Mouse (Mus musculus): ENCODE measurements around the gene Cd180. TPM values are rescaled to one million over a fixed set of nuclear protein-coding genes. Genes with fewer than 3 reads are reported as not detected.

The Cd180 gene
- 39.2 TPM for total RNA-seq (2023)

DNA sequence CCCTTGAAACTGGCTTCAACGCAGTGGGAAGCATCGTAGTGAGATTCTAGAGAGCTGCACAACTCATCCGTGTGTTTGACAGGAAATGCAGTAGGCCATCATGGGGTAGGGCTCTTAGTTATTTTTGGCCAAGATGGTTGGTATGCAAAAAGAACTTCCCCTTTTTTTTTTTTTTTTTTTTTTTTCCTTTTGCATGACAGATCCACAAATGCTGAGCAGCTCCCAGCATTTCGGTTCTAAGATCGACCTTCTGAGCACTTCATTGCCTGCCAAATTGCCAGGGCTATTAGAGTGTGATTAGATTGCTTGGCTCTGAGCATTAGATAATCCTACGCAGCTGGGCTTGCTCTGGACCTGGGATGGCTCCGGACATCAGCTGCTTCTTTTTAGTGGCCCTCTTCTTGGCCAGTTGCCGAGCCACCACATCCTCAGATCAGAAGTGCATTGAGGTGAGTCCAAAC, at the start of gene Cd180:
Cd180 (plus strand) TSS at position 218 of the 461 bp plus-strand sequence.

